Mouse (Mus musculus): ENCODE measurements around the gene Frs3.
A peak's percentile ranks its signal among the peaks of the same experiment; 100 is the strongest.

Gene Frs3

DNA sequence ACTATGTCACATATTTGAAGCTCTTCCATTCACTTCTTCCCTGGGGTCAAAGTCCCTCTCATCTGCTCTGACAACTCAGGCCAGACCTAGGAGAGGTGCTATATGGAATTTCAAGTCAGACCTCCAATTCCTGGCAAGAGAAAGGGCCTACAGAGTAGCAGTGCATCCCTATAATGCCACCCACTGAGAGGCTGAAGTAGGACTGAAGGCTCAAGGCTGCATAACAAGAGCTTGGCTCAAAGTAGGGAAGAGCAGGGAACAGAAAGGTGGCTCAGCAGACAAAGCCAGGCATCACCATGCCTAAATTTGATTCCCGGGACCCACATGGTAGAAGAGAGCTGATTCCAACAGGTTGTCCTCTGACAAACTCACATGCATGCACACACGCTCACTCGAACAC is 2.8 kb downstream of the Frs3 start:
- DNase-seq (ENCODE audit: low read depth, low spot score) = peak; percentile 50

DNA sequence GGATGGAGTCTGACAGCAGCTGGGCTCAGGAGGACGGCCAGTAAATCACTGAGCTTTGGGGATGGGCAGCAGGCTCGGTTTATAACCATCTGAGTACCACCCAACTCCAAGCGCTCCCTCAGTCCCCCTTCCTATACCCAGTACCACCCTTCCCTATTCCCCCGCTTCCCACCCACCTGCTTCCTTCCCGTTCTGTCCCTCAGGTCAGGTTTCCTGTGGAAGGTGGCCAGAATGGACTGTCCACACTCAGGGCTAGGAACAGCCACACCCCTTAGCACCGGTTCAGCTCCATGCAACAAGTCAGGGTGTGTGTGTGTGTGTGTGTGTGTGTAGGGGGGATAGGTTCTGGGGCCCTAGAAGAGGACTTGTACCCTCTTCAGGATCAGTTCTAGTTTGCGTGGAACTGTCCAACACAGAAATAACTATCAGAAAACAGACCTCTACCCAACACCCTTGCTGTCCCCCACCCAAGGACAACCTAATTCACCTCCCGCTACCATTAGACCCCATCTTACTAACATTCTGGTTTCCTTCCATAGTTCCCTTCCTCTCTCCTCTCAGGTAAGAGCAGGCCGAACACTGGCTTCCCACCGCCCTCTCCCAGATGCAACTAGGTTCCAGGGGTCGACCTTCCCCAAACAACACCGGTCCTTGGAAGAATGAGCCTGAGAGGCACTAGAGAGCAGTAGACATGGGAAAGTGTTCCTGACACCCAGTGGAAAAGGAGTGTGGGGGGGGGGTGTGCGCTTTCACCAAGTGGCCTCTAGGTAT is 5.0 kb downstream of the Frs3 start:
- DNase-seq (ENCODE audit: low read depth, low spot score) = no peak

- DNase-seq (ENCODE audit: low read depth, low spot score) = no peak
Measured at GRCm38 (mm10) chr17:47694442-47694502, 5.4 kb downstream of the Frs3 start, which contains the start of gene Gm21981. Gm21981 (minus strand) TSS chr17:47694455.

DNA sequence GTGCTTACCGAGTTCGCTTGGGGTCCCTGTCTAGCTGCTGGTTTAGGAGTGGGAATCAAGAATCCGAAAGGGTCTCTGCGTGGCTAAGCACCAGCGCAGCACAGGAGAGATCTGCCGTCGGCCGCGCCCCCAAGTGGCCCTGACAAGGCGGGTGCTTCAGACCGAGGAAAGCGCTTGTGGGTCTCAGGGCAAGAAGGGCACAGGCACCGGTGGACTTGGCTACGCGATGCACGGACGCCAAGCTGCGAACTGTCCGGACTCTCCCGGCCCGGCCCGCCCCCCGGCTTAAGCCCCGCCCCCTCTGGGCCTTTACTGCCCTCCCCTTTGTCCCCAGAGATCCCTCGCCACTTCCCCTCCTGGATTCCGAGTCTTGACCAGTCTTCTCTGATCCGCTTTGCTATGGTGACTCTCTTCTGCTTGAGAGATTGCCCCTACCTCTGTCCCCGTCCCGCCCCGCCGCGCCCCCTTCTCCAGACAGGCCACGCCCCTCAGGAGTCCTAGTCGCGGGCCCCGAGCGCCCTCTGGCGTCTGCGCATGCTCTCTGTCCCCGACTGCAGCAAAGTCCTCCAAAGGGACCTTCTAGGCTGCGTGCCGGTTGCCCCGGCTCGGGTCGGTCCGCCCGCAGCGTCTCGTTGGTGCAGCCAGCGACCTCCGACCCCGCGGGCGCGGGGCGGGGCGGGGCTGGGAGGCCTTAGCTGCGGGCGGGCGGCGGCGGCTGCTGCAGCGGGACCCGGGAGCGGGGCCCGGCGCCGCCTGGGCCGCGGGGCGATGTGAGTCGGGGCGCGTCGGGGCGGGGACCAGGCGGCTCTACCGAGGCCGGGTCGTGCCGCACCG is 5.9 kb downstream of the Frs3 start, which contains the start of gene Prickle4:
Gene Prickle4 (minus strand): TSS at position 234 of the 834 bp plus-strand sequence.
- DNase-seq (ENCODE audit: low read depth, low spot score) = peak; percentile 95

- peak; percentile 63 for DNase-seq (ENCODE audit: low read depth, low spot score)
Measured at GRCm38 (mm10) chr17:47695337-47695710, 6.5 kb downstream of the Frs3 start.

GRCm38 (mm10) chr17:47698156-47698555 is 9.3 kb downstream of the Frs3 start:
- no peak for DNase-seq (ENCODE audit: low read depth, low spot score)

DNA sequence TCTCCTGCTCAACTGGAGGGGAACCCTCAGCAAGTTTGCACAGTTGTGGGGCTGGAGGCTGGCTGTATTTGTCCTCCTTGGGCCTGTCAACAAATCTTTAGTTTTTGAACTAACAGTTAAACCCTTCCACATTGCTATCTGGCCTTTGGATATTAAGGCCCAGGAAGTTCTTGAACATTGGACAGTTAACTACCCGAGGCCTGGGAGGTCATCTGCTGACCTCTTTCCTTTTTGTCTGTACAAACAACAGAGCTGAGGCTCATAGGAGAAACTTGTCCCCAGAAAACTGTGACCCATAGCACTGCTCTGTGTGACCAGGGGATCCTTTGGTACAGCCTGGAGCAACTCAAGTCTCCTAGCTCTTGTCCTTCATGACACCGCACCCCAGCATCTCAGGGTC is 10.2 kb downstream of the Frs3 start:
- no peak for DNase-seq (ENCODE audit: low read depth, low spot score)

DNA sequence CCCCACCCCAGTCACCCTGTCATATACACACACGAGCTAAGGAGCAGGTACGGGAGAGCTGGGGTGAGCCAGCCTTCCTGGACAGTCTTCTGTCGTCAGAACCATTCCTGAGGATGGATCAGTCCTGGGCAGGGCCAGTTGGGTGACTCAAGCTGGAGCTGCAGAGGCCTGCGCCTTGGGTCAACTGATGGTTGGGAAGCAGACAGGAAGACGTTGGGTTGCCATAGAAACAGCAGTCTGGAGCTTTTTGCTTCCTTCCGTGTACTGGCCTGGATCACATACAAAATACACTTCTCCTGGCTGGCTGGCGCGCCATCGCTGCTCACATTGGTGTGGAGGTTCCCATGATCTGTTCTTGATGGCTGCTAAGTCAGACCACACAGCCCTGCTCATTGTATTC is 13.0 kb downstream of the Frs3 start:
- DNase-seq (ENCODE audit: low read depth, low spot score) = peak; percentile 64

- peak; percentile 79 for DNase-seq (ENCODE audit: low read depth, low spot score)
Measured at GRCm38 (mm10) chr17:47702548-47703345, 13.9 kb downstream of the Frs3 start.

GRCm38 (mm10) chr17:47703556-47703955 is 14.7 kb downstream of the Frs3 start:
- DNase-seq (ENCODE audit: low read depth, low spot score) = peak; percentile 54

DNA sequence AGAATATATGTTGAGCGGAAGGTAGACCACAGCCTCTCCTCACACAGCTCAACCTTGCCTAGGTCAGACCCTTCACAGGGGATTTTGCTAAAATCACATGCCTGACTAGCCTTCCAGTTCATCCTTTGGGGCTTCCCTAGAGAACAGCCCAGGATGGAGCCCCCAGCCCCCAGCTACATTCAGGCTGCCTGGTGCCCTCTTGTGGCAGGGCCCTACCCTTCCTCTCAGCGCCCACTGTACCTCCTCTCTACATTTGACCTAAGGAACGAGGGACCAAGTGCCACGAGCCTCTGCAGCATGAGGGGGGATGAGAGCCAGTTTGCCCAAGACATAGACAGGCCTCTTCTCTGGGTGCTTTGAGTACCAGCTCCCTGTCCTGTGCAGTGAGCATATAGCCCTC is 15.9 kb downstream of the Frs3 start:
- no peak for DNase-seq (ENCODE audit: low read depth, low spot score)

DNA sequence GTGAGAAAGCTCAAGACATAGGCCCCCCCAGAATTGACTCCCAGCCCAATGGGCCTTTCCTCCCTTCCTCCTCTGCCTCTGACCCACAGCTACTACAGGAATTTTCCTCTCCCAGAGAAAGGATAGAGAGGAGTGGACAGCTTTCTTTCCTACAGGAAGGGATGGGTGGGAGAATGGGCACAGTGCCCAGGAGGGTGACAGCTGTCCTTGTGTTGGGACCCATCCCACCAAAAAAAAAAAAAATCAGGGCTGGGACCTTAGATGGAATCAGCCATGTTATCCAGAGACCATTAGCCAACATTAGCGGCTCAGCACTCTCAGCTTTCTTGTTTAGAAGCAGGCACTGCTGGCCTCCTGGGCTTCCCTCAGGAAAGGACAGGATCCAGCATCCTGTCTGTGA is 17.4 kb downstream of the Frs3 start:
- DNase-seq (ENCODE audit: low read depth, low spot score) = no peak

DNA sequence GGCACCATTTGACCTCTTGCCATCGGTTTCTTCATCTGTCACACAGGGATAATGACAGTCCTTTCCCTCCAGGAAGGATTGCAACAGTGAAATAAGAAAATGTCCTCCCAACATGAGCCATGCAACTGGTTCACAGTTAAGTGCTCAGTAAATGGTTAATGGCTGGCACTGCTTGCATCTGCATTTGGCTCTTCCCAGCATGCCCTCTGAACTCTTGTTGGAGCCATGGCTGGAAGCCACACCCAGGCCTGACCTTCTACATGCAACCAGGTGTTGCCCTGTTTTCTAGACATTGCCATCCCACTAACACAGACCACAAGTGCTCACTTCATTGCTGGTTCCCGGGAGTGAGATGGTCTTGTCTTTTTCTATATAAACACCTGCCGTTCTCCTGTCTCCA is 19.1 kb downstream of the Frs3 start:
- DNase-seq (ENCODE audit: low read depth, low spot score) = no peak

- no peak for DNase-seq (ENCODE audit: low read depth, low spot score)
Measured at GRCm38 (mm10) chr17:47708972-47709371, 20.1 kb downstream of the Frs3 start.

DNA sequence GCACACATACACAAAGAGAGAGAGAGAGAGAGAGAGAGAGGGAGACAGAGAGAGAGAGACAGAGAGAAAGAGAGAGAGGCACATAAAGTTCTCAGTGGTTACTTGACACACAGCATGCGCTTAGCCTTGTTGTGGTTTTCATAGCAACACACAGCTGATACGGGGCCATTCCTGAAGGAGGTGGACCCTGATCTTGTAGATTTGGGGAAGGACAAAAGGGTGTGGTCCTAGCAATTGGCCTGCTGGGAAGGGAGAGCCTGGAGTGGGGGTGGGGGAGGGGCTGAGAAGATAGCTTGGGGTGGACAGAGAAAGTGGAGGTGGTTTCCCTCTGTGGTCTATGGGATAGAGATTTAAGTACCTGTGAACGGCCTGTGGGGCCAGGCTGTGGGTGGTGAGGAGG is 21.2 kb downstream of the Frs3 start:
- peak; percentile 75 for DNase-seq (ENCODE audit: low read depth, low spot score)

- no peak for DNase-seq (ENCODE audit: low read depth, low spot score)
Measured at GRCm38 (mm10) chr17:47711883-47712282, 23.1 kb downstream of the Frs3 start.

- DNase-seq (ENCODE audit: low read depth, low spot score) = peak; percentile 95
Measured at GRCm38 (mm10) chr17:47712889-47713571, 24.2 kb downstream of the Frs3 start.

- DNase-seq (ENCODE audit: low read depth, low spot score) = no peak
Measured at GRCm38 (mm10) chr17:47715037-47715436, 26.2 kb downstream of the Frs3 start.

DNA sequence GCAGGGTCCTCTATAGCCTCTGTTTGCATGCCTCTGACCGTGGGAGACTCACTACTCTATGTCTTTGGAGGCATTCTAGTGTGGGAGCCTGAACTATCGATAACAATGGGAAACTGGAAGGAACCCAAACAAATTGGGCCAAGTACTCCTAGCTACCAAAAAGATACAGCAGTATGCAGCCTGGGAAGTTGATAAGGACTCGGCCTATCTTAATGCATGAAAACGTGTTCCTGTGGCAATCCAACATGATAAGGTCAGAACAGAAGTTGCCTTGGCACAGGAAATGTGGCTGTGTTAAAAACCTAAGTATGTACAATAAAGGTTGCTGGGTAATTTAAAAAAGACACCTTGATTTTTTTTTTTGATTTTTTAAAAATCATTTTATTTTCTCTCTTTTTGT is 32.4 kb downstream of the Frs3 start:
- no peak for DNase-seq (ENCODE audit: low read depth, low spot score)

GRCm38 (mm10) chr17:47726566-47726965 is 37.7 kb downstream of the Frs3 start, which contains the start of gene Pgc:
Pgc (plus strand) TSS chr17:47726842.
- no peak for DNase-seq (ENCODE audit: low read depth, low spot score)

- DNase-seq (ENCODE audit: low read depth, low spot score) = peak; percentile 61
Measured at GRCm38 (mm10) chr17:47730633-47731575, 42.1 kb downstream of the Frs3 start.
